Mouse (Mus musculus): ENCODE measurements at regions not wholly inside any gene's neighbourhood (a gene's known extent, or its start where the extent isn't known, plus 50 kb on each side); places are given as distances from the start of the nearest gene placed in this dataset.

- DNase-seq, result no peak
- intact Hi-C loops (cut with DNase I), result no loop called here
These were observed 55.0 kb upstream of the Sgk1 start for GRCm38 (mm10) chr10:21826793-21827504.

GRCm38 (mm10) chr10:21827505-21827844, 54.5 kb upstream of the Sgk1 start:
- intact Hi-C loops (cut with DNase I), result no loop called here
- no peak for DNase-seq

- intact Hi-C loops (cut with DNase I), result no loop called here
- no peak for DNase-seq
These were observed 53.4 kb upstream of the Sgk1 start for GRCm38 (mm10) chr10:21828432-21829061.

- intact Hi-C loops (cut with DNase I), result no loop called here
- no peak for DNase-seq
These were observed 52.8 kb upstream of the Sgk1 start for GRCm38 (mm10) chr10:21829062-21829731.

- intact Hi-C loops (cut with DNase I), result no loop called here
- no peak for DNase-seq
These were observed 50.8 kb upstream of the Sgk1 start for GRCm38 (mm10) chr10:21831002-21831696.
